Mouse (Mus musculus): Measurements from ENCODE around the gene Tmc3. TPM values are rescaled to one million over a fixed set of nuclear protein-coding genes. Genes with fewer than 3 reads are reported as not detected.

The Tmc3 gene
- total RNA-seq, 2 experiments from 2014 or later = 1.2 to 2.0 TPM

GRCm38 (mm10) chr7:83598997-83599912, 14.5 kb downstream of the Tmc3 start:
- DNase-seq (ENCODE audit: low spot score in 2 of 2) = no peak

DNA sequence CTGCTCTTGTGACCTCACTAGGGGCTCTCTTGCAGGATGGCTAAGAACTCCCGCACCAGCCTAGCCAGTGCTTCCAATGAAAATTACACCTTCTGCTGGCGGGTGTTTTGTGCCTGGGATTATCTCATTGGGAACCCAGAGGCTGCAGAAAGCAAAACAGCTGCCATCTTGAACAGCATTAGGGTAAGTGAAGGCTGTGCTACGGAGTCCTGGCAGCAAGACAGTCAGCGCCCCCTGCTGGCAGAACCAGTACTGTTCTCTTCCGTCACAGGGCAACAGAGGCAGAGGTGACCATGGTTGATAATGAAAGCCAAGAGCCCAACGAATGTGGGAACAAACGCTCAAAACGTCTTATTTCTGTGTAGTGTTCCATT, 15.2 kb downstream of the Tmc3 start:
- peak in 1 of 2 experiments; percentile 42 for DNase-seq (ENCODE audit: low spot score in 2 of 2)

GRCm38 (mm10) chr7:83604180-83604944, 19.6 kb downstream of the Tmc3 start:
- DNase-seq (ENCODE audit: low spot score in 2 of 2) = no peak

- no peak for DNase-seq (ENCODE audit: low spot score in 2 of 2)
Observed at GRCm38 (mm10) chr7:83606796-83607195, 22.1 kb downstream of the Tmc3 start.

DNA sequence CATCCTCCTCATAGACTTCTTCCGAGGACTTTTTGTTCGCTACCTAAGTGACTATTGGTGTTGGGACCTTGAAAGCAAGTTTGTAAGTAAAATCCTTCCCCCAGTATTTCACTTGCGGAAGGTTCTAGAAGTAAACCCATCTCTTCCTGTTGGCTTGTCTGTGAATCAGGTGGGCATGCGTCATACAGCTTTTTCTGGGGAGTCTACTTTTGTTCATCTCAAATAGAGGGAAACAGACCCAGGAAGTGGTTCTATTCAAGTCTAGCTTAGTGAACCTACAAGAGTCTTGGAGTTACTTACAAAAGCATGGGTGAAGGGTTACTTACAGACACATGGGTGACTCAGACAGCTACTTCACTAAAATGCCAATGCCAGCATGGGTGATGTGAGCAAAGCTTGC, 25.2 kb downstream of the Tmc3 start:
- no peak for DNase-seq (ENCODE audit: low spot score in 2 of 2)

- no peak for DNase-seq (ENCODE audit: low spot score in 2 of 2)
Observed at GRCm38 (mm10) chr7:83611886-83612285, 27.2 kb downstream of the Tmc3 start.

- DNase-seq (ENCODE audit: low spot score in 2 of 2) = no peak
Observed at GRCm38 (mm10) chr7:83615272-83615671, 30.5 kb downstream of the Tmc3 start.

GRCm38 (mm10) chr7:83615815-83616214, 31.1 kb downstream of the Tmc3 start:
- no peak for DNase-seq (ENCODE audit: low spot score in 2 of 2)

DNA sequence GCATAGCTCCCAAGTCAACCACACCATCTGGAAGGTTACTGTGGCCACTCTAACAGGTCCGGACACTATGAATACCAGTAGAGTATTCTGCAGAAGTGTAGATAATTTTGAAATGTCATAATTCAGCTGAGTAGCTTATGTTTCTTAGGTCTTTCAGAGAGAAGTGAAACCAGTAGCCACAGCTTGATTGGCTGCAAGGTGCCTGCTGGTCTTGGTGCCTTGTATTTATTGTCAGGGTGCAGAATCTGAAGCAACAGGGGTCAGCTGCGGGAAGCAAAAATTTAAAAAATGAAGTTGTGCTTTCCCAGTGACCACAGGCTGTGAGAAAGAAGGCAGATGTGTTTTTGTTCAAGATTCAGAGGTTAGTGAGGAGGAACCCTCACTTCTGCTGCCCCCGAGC, 31.5 kb downstream of the Tmc3 start:
- no peak for DNase-seq (ENCODE audit: low spot score in 2 of 2)

DNA sequence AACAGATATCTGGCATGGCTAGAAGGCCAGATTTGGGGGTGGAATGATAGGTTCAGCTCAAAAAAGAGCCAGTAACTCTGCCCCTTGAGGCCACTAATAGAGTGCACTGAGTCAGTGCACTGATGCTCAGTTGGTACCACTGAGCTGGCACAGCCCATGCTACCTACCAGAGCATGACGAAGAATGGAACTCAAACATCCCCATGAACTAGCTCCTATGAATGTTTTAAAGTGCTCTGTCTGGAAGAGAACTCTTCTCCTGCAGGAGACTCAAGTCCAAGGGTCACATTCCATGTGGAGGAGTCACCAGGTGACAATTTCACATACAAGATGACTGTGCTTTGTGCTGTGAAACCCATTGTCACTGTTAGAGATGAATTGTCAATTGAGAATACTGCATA, 34.0 kb downstream of the Tmc3 start:
- DNase-seq (ENCODE audit: low spot score in 2 of 2) = no peak

- DNase-seq (ENCODE audit: low spot score in 2 of 2) = no peak
Observed at GRCm38 (mm10) chr7:83622582-83622981, 37.9 kb downstream of the Tmc3 start.

GRCm38 (mm10) chr7:83624065-83624464, 39.3 kb downstream of the Tmc3 start:
- DNase-seq (ENCODE audit: low spot score in 2 of 2) = no peak

- no peak for DNase-seq (ENCODE audit: low spot score in 2 of 2)
Observed at GRCm38 (mm10) chr7:83626557-83627257, 42.0 kb downstream of the Tmc3 start.

- no peak for DNase-seq (ENCODE audit: low spot score in 2 of 2)
Observed at GRCm38 (mm10) chr7:83627369-83627768, 42.6 kb downstream of the Tmc3 start.

GRCm38 (mm10) chr7:83631073-83631827, 46.5 kb downstream of the Tmc3 start:
- DNase-seq (ENCODE audit: low spot score in 2 of 2) = no peak

GRCm38 (mm10) chr7:83631828-83632681, 47.3 kb downstream of the Tmc3 start, which contains the start of gene Stard5:
Gene Stard5, plus strand, starts transcription at chr7:83631959.
- peak; percentile 79 to 89 for DNase-seq (ENCODE audit: low spot score in 2 of 2)

DNA sequence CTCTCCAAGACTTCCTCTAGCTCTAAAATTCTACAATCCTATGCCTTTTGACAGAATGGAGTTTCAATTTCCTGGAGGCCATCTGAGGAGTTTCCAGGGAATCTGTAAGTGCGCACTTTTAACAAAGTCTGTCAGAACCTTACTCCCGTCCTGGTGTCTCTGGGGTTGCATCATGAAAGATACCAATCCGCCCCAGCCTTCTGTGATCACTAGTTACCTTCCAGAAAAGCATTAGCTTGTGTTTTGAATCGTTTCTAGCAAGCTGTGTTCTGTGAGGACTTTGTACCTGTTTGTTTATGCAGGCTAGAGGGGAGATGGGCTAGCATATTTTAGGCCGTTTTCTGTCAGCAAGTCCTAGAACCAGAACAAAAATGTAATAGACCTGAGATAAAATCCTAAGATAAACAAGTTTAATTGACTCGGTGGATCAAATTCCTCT, 48.0 kb downstream of the Tmc3 start:
- no peak for DNase-seq (ENCODE audit: low spot score in 2 of 2)

- DNase-seq (ENCODE audit: low spot score in 2 of 2) = no peak
Observed at GRCm38 (mm10) chr7:83633856-83634255, 49.1 kb downstream of the Tmc3 start.

- DNase-seq (ENCODE audit: low spot score in 2 of 2) = no peak
Observed at GRCm38 (mm10) chr7:83635726-83636125, 51.0 kb downstream of the Tmc3 start.

DNA sequence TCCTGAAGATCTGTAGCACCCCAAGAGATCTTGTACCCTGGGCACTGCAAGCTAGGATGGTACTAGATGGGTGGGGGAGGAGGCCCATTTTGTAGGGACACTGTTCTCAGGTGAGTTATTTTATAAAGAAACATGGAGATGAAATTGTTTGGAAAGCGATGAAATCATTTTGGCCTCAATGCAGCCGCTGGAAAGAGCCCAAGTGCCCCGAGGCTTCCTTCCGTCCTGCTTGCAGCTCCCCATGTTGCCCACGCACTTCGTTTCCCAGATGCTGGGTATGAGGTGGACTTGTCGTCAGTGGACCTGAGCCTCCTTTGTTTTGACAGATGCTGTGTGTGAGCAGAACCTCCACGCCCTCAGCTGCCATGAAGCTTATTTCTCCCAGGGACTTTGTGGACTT, 51.7 kb downstream of the Tmc3 start:
- no peak for DNase-seq (ENCODE audit: low spot score in 2 of 2)
